Mouse (Mus musculus) embryonic facial prominence, embryonic 14.5 days (tissue): ENCODE results near the gene Rarg. TPM values are rescaled to one million over a fixed set of nuclear protein-coding genes. Genes with fewer than 3 reads are reported as not detected.

Experiments used
- ATAC-seq: fragments of 200-750 bp; cut with Nextera tagmentation; 2 replicates; pipeline ENCODE4 v1.8.0; 2017; ENCODE audit warnings: low read depth, moderate number of reproducible peaks, moderate TSS enrichment
- DNase-seq: peaks from one replicate; pipeline ENCODE4 v3.0.0-alpha.2; 2015; ENCODE audit warnings: low spot score
- H3K27ac ChIP-seq: fragments of 300-500 bp; sonication (generic); replicated peaks from 2 replicates; pipeline ENCODE4 v1.5.1; 2014; ENCODE audit warnings: low read depth, mild to moderate bottlenecking, low read length, moderate library complexity
- H3K27me3 ChIP-seq: fragments of 300-500 bp; sonication (generic); replicated peaks from 2 replicates; pipeline ENCODE4 v1.6.1; 2014; ENCODE audit warnings: low read length; ENCODE audit not compliant: control insufficient read depth, insufficient read depth
- H3K36me3 ChIP-seq: fragments of 300-500 bp; sonication (generic); 2 replicates; pipeline ENCODE4 v1.6.1; 2014; ENCODE audit warnings: low read length, mixed read lengths; ENCODE audit not compliant: control insufficient read depth, insufficient read depth
- H3K4me1 ChIP-seq: fragments of 300-500 bp; sonication (generic); 2 replicates; pipeline ENCODE4 v1.6.1; 2014; ENCODE audit warnings: antibody characterized with exemption, low read length; ENCODE audit not compliant: control insufficient read depth, insufficient read depth
- H3K4me2 ChIP-seq: fragments of 300-500 bp; sonication (generic); 2 replicates; pipeline ENCODE4 v1.6.1; 2014; ENCODE audit warnings: low read depth, mild to moderate bottlenecking, low read length, moderate library complexity, mixed read lengths
- H3K4me3 ChIP-seq: fragments of 300-500 bp; sonication (generic); 2 replicates; pipeline ENCODE4 v1.5.1; 2014; ENCODE audit warnings: low read depth, mild to moderate bottlenecking, low read length
- H3K9ac ChIP-seq: fragments of 300-500 bp; sonication (generic); 2 replicates; pipeline ENCODE4 v1.6.1; 2014; ENCODE audit warnings: low read depth, mild to moderate bottlenecking, low read length, moderate library complexity, mixed read lengths
- H3K9me3 ChIP-seq: fragments of 300-500 bp; sonication (generic); 2 replicates; pipeline ENCODE4 v1.6.1; 2016; ENCODE audit warnings: low read length; ENCODE audit not compliant: control insufficient read depth
- WGBS: fragments of 180-500 bp; shearing (Covaris S2); extraction: QIAGEN DNeasy Blood & Tissue Kit; methylation state at CpG from one replicate; pipeline ENCODE4 v1.1.7; 2014; 5-methylcytosine and 5-hydroxymethylcytosine counted together
- polyA plus RNA-seq: library from polyadenylated mRNA; unstranded; fragments of >200 nt; fragmentation: Nextera tagmentation; extraction: Ambion mirVana; gene quantifications from 2 replicates; pipeline ENCODE4 v1.2.1, GENCODE M21; 2014

Rarg gene
- polyA plus RNA-seq, 1 experiment from 2014 or later: 75.3 TPM

DNA sequence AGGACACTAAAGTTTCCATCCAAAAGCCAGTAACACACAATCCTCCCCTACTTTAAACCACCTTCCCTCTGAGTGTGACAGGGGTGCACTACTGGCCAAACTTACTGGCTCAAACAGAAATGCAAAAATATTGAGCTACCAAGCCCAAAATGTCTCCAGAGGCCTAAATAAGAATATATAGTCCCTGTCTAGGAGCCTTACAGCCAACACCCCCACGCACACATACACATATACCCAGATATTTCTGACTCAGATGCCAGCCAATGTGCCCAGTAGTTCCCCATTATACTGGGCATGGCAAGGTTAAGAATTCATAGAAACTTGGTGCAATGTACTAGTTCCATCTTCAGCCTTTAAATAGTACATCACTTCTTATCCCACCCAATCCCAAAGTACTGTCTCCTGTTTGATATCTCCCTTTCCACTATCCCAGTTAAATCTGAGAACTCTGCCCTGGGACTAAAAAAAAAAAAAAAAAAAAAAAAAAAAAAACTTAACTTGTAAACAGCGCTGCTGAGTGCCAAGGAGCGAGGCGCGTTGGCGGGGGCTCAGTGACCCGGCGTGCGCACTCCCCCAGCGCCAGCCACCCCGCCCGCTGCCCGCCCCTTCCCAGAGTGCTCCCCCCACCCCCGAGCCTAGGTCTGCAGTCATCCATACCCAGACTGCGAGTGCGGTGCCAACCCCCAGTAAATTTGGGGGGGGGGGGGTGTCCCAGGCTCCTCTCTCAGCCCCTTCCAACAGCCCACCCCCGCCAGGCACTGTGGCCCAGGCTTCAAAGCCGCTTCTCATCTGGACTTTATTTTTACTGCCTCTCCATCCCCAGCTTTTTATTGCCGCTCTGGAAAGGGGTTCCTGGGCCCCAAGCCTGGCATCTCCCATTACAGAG is 12.8 kb downstream of the Rarg start:
- Histone ChIP-seq H3K27ac (peak overlapping the region; percentile 99), H3K4me2 (peak overlapping the region; percentile 95), H3K27me3 (no peaks in the 10 kb centered on the region), H3K9ac (peak overlapping the region; percentile 71), H3K36me3 (peaks cover 28% of the 10 kb centered on the region), H3K4me3 (peak overlapping the region; percentile 57), H3K4me1 (peaks cover 35% of the 10 kb centered on the region), H3K9me3 (no peaks in the 10 kb centered on the region)
- ATAC-seq (no peak), DNase-seq (peak; percentile 67)
- WGBS: 9% methylated on average over 17 of the region's 19 CpGs

DNA sequence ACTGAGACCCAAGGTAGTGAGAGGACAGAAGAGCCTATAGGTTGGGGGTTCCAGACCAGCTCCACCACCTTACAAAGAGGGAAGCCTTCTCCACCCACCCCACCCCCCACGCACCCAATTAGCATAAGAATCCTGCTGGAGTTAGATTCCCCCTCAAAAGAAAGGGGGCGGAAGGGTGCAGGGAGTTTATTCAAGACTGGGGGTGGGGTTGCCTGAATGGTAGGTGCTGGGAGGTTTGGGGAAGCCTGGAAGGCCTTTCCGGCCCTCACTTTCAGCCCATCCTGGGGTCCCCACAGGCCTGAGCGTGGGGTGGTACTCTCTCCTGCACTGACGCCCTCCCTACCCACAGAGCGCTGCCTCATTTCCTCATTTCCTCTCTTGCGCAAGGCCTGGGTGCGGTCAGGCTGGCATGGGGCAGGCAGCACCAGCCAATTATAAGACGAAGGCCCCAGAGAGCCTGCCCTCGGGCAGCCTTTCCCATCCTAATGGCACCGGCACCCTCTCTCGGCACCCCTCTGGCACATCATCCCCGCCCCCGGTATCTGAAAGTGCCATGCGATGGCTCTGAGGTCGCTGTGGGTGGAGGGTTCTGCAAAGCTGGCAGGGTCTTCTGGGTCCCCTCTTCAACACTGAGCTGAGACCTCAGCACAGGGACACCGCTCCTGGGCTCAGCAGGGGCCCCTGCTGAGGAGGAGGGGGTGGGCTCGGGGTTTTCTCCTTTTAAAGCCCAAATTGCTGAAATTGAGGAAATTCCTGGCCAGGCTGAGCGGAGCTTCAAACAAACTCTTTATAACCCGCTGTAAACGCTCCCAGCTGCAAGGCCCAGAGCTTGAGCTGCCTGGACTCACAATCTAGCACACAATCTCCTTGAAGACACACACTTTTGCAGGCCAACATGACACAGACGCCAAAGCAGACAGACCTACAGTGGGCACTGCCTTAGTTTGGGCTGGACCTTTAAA is 13.8 kb downstream of the Rarg start:
- Histone ChIP-seq H3K4me3 (peak overlapping the region; percentile 57), H3K27me3 (no peaks in the 10 kb centered on the region), H3K36me3 (peaks cover 39% of the 10 kb centered on the region), H3K27ac (peak overlapping the region; percentile 99), H3K4me1 (peaks cover 28% of the 10 kb centered on the region), H3K9me3 (no peaks in the 10 kb centered on the region), H3K9ac (peak overlapping the region; percentile 71), H3K4me2 (peak overlapping the region; percentile 95)
- DNase-seq (peak; percentile 69), ATAC-seq (no peak)
- 8% methylated on average over 16 of the region's 22 CpGs for WGBS

DNA sequence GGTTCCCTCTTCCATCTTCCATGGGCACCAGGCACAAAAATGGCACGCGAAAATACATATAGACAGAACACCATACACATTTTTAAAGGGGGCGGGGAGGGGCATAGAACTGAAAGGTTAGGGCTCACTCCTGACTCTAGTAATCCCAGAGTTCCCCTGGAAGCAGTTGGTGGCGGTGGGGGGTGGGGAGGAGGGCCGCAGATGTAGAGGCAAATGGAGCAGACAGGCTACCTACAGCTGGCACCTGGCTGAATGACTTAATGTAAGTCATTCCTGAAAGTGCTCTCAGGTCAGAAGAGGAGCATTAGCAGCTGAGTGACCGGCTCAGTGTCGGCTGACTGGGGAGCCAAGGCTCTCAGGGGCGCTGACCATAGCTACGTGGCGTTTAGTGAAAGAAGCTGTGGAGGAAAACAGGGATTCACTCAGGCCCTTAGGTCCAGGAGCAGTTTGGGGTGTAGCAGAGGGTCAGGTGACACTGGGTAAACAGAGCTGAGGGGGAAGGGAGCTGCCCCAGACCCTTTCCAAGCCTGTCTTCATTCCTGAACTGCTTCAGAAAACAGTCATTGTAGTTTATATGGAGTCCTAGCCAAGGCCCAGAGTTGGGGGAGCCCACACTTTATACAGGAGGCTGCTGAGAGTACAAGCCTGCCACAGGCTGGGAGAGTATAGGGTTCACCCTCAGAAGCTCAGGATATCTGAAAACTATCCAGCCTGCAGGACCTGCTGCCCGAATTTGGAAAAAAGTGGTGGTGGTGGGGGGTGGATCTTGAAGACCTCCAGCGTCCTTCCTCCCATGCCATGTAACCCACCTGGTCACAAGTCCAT is 14.7 kb downstream of the Rarg start:
- Histone ChIP-seq H3K9ac (peak overlapping the region; percentile 71), H3K9me3 (no peaks in the 10 kb centered on the region), H3K27me3 (no peaks in the 10 kb centered on the region), H3K4me1 (peaks cover 25% of the 10 kb centered on the region), H3K4me2 (peak overlapping the region; percentile 95), H3K36me3 (peaks cover 47% of the 10 kb centered on the region), H3K4me3 (no peak overlapping the region; the same call in 1 of the 2 replicates), H3K27ac (peak overlapping the region; percentile 99)
- ATAC-seq: no peak
- no peak for DNase-seq
- 36% methylated on average over 12 of the region's 12 CpGs for WGBS

DNA sequence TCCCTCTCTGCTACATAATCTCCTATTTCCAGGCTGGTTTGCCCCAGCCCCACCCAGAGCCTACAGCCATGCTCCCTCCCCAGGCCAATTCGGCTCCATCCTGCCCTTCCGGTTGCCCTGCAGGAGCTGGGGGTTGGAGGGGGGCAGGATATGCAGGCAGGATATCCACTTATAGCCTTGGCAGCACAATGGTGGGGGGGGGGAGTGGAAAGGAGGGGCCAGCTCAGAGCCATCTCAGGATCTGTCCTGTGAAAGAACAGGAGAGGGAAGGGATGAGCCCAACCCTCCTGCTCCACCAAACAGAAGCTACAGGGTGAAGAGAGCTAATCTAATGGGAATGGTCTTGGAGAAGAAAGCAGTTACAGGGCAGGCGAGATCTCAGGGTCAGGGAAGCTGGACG is 16.7 kb downstream of the Rarg start:
- no peak overlapping the region for H3K9ac ChIP-seq
- no peak for DNase-seq
- H3K4me3 ChIP-seq: no peak overlapping the region
- 77% methylated on average over 4 of the region's 4 CpGs for WGBS
- H3K4me2 ChIP-seq: no peak overlapping the region
- H3K27ac ChIP-seq: no peak overlapping the region
- H3K36me3 ChIP-seq: peaks cover 65% of the 10 kb centered on the region
- H3K4me1 ChIP-seq: peaks cover 25% of the 10 kb centered on the region
- ATAC-seq: no peak
- no peaks in the 10 kb centered on the region for H3K27me3 ChIP-seq
- H3K9me3 ChIP-seq: no peaks in the 10 kb centered on the region

DNA sequence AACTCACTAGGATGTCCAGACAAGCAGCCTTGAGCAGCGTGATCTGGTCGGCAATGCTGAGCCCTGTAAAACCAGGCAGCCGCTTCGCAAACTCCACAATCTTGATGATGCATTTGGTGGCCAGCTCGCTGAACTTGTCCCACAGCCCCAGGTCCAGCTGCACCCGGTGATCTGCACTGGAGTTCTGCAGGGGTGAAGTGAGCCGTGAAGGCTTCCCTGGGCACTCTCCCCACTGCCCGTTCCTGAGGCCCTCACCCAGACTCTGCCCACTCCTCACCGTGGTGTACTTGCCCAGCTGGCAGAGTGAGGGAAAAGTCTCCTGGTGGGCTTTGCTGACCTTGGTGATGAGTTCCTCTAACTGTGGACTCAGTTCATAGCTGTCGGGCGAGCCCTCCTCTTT is 17.5 kb downstream of the Rarg start:
- no peak for DNase-seq
- Histone ChIP-seq H3K4me3 (no peak overlapping the region), H3K4me2 (no peak overlapping the region), H3K27me3 (no peaks in the 10 kb centered on the region), H3K4me1 (peaks cover 22% of the 10 kb centered on the region), H3K9me3 (no peaks in the 10 kb centered on the region), H3K27ac (no peak overlapping the region), H3K9ac (no peak overlapping the region), H3K36me3 (peaks cover 72% of the 10 kb centered on the region)
- ATAC-seq: no peak
- WGBS: 81% methylated on average over 10 of the region's 11 CpGs

DNA sequence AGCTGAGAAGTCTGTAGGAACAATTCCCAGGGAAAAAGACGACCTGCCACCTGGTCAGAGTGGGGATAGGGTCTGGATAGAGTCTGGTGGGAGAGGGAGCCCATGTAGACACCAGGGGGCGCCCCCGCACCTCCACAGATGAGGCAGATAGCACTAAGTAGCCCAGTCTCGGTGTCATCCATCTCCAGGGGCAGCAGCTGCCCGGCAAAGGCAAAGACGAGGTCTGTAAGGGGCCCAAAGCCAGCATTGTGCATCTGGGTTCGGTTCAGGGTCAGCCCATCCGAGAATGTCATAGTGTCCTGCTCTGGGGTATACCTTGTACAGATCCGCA is 18.1 kb downstream of the Rarg start:
- peaks cover 78% of the 10 kb centered on the region for H3K36me3 ChIP-seq
- DNase-seq (peak; percentile 78), ATAC-seq (peak; percentile 41)
- no peaks in the 10 kb centered on the region for H3K9me3 ChIP-seq
- H3K4me2 ChIP-seq: no peak overlapping the region
- no peak overlapping the region for H3K9ac ChIP-seq
- H3K27me3 ChIP-seq: no peaks in the 10 kb centered on the region
- 0 out of 2 replicates have a peak overlapping the region, but pooled peaks have one; percentile 4 for H3K4me3 ChIP-seq
- H3K4me1 ChIP-seq: peaks cover 19% of the 10 kb centered on the region
- no peak overlapping the region for H3K27ac ChIP-seq
- WGBS: 13% methylated on average over 9 of the region's 9 CpGs

DNA sequence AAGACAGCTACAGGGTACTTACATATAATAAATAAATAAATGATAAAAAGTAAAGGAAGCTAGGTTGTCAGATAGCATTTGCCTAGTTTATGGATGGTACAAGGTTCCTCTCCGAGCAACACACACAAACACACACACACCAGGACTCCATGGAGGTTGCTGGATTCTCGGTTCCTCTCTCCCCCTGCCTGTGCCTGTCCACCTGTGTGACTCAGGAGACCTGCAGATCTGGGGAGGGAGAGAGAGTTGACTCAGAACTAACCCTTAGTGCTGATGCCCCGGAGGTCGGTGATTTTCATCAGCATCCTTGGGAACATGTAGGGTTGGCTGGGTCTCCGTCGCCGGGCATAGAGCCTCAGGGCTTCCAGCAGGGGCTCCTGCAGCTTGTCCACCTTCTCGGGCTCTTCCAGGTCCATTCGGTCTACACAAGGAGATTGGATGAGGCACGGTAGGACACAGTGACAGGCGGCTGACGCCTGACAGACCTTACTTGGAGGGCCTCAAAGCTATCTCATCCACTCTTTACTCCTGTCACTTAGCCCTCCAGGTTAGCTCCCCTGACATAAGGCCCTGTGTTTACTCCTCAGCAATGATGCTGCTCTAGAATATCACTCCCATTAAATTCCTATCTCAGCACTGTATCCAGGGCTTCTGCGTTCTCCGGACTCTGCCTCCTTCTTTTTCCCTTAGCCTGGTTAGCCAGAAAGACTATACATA is 18.6 kb downstream of the Rarg start:
- ATAC-seq (no peak), DNase-seq (no peak)
- Histone ChIP-seq H3K9ac (no peak overlapping the region), H3K4me3 (no peak overlapping the region), H3K4me1 (peaks cover 14% of the 10 kb centered on the region), H3K27ac (no peak overlapping the region), H3K27me3 (no peaks in the 10 kb centered on the region), H3K36me3 (peaks cover 80% of the 10 kb centered on the region), H3K9me3 (no peaks in the 10 kb centered on the region), H3K4me2 (no peak overlapping the region)
- WGBS: 87% methylated on average over 14 of the region's 14 CpGs
